Mouse (Mus musculus) midbrain, embryonic 14.5 days (tissue): Measurements from ENCODE around the gene Gna14. TPM values are rescaled to one million over a fixed set of nuclear protein-coding genes. Genes with fewer than 3 reads are reported as not detected.

ENCODE experiments used
- ATAC-seq: fragments of 200-750 bp; cut with Nextera tagmentation; 2 replicates; pipeline ENCODE4 v1.8.0; 2017; ENCODE audit warnings: moderate number of reproducible peaks, moderate library complexity; ENCODE audit not compliant: low FRiP score, low TSS enrichment
- DNase-seq: peaks from one replicate; pipeline ENCODE4 v3.0.0-alpha.2; 2015
- H3K27ac ChIP-seq: fragments of 300-500 bp; sonication (generic); replicated peaks from 2 replicates; pipeline ENCODE4 v1.5.1; 2014; ENCODE audit warnings: mild to moderate bottlenecking, low read depth, low read length, moderate library complexity
- H3K27me3 ChIP-seq: fragments of 300-500 bp; sonication (generic); 2 replicates; pipeline ENCODE4 v1.6.1; 2014; ENCODE audit warnings: low read length, control low read depth, mixed read lengths; ENCODE audit not compliant: control insufficient read depth, insufficient read depth
- H3K36me3 ChIP-seq: fragments of 300-500 bp; sonication (generic); 2 replicates; pipeline ENCODE4 v1.6.1; 2014; ENCODE audit warnings: low read length, control low read depth; ENCODE audit not compliant: control insufficient read depth, insufficient read depth
- H3K4me1 ChIP-seq: fragments of 300-500 bp; sonication (generic); 2 replicates; pipeline ENCODE4 v1.6.1; 2014; ENCODE audit warnings: mild to moderate bottlenecking, antibody characterized with exemption, low read length, control low read depth; ENCODE audit not compliant: control insufficient read depth, insufficient read depth
- H3K4me2 ChIP-seq: fragments of 300-500 bp; sonication (generic); 2 replicates; pipeline ENCODE4 v1.6.1; 2014; ENCODE audit warnings: mild to moderate bottlenecking, low read length, moderate library complexity
- H3K4me3 ChIP-seq: fragments of 300-500 bp; sonication (generic); replicated peaks from 2 replicates; pipeline ENCODE4 v1.5.1; 2014; ENCODE audit warnings: low read depth, low read length
- H3K9ac ChIP-seq: fragments of 300-500 bp; sonication (generic); replicated peaks from 2 replicates; pipeline ENCODE4 v1.6.1; 2014; ENCODE audit warnings: mild to moderate bottlenecking, low read length, moderate library complexity
- H3K9me3 ChIP-seq: fragments of 300-500 bp; sonication (generic); 2 replicates; pipeline ENCODE4 v1.6.1; 2016; ENCODE audit warnings: low read length, control low read depth, mixed read lengths; ENCODE audit not compliant: control insufficient read depth
- WGBS: fragments of 180-500 bp; shearing (Covaris S2); extraction: QIAGEN DNeasy Blood & Tissue Kit; methylation state at CpG from one replicate; pipeline ENCODE4 v1.1.7; 2014; 5-methylcytosine and 5-hydroxymethylcytosine counted together
- polyA plus RNA-seq: library from polyadenylated mRNA; unstranded; fragments of >200 nt; fragmentation: Nextera tagmentation; extraction: Ambion mirVana; gene quantifications from 2 replicates; pipeline ENCODE4 v1.2.1, GENCODE M21; 2014

The Gna14 gene
- polyA plus RNA-seq, 1 experiment from 2014 or later = 0.25 TPM

DNA sequence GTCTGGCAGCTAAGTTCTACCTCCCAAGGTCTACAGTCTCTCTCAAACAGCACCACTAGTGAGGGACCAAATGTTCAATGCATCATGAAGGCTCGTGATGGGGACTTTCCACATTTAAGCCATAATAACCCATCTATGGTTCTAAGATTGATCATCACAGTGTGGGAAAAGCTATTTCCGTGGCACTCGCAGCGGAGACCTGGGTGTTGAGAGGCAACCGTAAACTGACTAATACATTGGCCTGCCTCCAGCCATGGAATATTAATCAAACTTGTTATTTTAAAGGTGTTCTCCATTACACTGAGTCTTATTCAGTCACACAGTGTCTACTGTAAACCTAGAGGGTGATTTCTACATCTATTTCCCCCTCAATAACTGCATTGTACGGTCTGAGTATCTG lies 127.1 kb downstream of the Gna14 start:
- H3K4me1 ChIP-seq = no peaks in the 10 kb centered on the region
- no peak for DNase-seq
- H3K27ac ChIP-seq = no peak overlapping the region
- H3K9me3 ChIP-seq = no peaks in the 10 kb centered on the region
- H3K36me3 ChIP-seq = no peaks in the 10 kb centered on the region
- no peaks in the 10 kb centered on the region for H3K27me3 ChIP-seq
- no peak overlapping the region for H3K4me3 ChIP-seq
- WGBS = 93% methylated on average over 6 of the region's 6 CpGs
- no peak for ATAC-seq
- no peak overlapping the region for H3K9ac ChIP-seq
- H3K4me2 ChIP-seq = no peak overlapping the region

DNA sequence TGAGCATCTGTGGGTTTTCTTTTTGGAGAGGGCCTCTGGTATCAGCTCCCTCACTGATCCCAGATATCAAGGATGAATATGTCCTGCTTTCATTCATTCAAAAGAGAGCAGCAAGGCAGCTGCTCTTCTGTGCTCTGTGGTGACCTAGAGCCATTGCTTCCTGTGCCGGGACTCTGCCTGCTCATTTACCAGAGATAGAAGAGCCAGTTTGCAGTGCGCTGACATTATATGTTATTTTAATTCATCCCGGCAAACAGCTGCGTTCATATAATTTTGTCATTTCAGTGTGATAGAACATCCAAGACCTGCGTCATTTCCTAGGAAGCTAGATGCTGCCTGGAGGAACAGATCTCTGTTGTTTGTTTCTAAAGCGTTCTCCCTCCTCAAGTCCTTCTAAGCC lies 141.2 kb downstream of the Gna14 start:
- H3K9ac ChIP-seq = no peak overlapping the region
- ATAC-seq = no peak
- no peak overlapping the region for H3K27ac ChIP-seq
- no peaks in the 10 kb centered on the region for H3K4me1 ChIP-seq
- H3K27me3 ChIP-seq = no peaks in the 10 kb centered on the region
- H3K4me3 ChIP-seq = no peak overlapping the region
- no peak overlapping the region for H3K4me2 ChIP-seq
- WGBS = 93% methylated on average over 6 of the region's 6 CpGs
- no peaks in the 10 kb centered on the region for H3K36me3 ChIP-seq
- H3K9me3 ChIP-seq = 0 out of 2 replicates have a peak, but pooled peaks cover under 1% of the 10 kb centered on the region
- DNase-seq = no peak

DNA sequence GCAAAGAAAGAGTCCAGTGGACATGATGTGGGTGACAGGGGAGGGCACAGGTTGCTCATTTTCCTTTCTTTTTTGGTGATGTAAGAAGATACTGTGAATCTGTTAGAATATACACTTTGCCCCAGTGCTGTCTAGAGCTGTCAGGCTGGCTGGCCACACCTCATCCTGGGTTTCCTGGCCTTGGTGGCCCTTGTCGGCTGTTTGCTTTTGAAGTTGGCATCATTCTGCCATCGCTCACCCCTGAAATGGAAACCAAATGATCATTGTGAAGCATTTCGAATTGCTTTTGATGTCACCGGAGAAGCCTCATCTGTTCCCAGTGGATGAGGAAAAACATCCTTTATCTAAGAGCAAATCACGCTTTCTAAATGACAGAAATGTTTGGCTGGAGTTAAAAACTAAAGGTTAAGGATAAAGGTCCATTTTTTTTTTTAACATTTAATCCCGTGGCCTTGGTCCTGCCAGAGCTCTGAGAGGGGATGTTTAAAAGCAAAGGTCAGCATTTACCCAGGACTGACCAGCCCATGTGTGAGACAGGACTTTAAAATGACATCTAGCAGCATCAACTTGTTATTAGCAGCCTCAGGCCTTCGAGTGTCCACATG lies 144.2 kb downstream of the Gna14 start:
- WGBS = 85% methylated on average over 7 of the region's 7 CpGs

DNA sequence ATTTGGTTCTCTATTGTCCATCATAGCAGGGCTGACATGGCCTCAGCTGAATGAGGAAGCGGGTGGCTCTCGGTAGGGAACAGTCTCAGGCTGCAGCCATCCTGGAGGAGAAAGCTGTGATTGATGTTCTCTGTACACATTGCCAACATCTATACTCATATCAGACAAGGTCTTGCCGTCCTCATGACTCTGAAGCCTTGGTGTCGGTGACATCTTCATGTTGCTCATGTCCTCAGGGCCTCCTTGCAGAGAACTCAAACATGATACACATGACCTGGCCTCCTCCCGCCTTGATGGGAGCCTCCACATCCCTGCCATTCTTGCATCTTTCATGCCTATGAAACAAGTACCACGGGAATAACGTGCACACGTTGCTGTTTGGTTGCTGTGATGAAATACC lies 144.9 kb downstream of the Gna14 start:
- H3K4me1 ChIP-seq = no peaks in the 10 kb centered on the region
- H3K9ac ChIP-seq = no peak overlapping the region
- 92% methylated on average over 8 of the region's 8 CpGs for WGBS
- no peak overlapping the region for H3K27ac ChIP-seq
- H3K4me2 ChIP-seq = no peak overlapping the region
- H3K4me3 ChIP-seq = no peak overlapping the region
- H3K27me3 ChIP-seq = no peaks in the 10 kb centered on the region
- H3K9me3 ChIP-seq = 0 out of 2 replicates have a peak, but pooled peaks cover 5% of the 10 kb centered on the region
- ATAC-seq (no peak), DNase-seq (no peak)
- no peaks in the 10 kb centered on the region for H3K36me3 ChIP-seq

More for the DNA sequence above, 144.2 kb downstream of the Gna14 start:
- Histone ChIP-seq H3K4me2 (no peak overlapping the region), H3K27ac (no peak overlapping the region), H3K9ac (no peak overlapping the region), H3K27me3 (no peaks in the 10 kb centered on the region), H3K9me3 (0 out of 2 replicates have a peak, but pooled peaks cover 5% of the 10 kb centered on the region), H3K4me3 (no peak overlapping the region), H3K36me3 (no peaks in the 10 kb centered on the region), H3K4me1 (no peaks in the 10 kb centered on the region)
- no peak for DNase-seq
- no peak for ATAC-seq

DNA sequence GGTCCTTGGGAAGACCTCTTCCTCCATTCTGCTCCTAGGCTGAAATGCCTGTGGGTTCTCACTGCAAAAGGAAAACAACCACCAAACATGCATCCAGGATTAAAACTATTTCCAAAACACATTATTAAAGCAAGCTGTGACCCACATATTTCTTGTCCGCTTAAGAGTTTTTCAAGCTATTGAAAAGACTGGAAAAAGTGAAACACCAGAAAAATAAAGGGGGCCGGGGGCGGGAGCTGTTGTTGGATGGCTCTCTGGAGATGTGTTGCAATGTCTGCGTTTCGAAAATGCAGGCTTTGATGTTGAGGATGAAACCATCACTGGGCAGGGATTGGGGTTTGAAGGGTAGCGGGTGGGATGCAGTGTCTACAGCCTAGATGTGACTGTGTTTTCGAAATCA lies 149.0 kb downstream of the Gna14 start:
- 0 out of 2 replicates have a peak, but pooled peaks cover 5% of the 10 kb centered on the region for H3K9me3 ChIP-seq
- H3K27me3 ChIP-seq = no peaks in the 10 kb centered on the region
- 89% methylated on average over 7 of the region's 7 CpGs for WGBS
- H3K36me3 ChIP-seq = no peaks in the 10 kb centered on the region
- H3K4me1 ChIP-seq = no peaks in the 10 kb centered on the region
- DNase-seq (no peak), ATAC-seq (no peak)
- no peak overlapping the region for H3K4me2 ChIP-seq
- H3K4me3 ChIP-seq = no peak overlapping the region
- no peak overlapping the region for H3K27ac ChIP-seq
- H3K9ac ChIP-seq = no peak overlapping the region

DNA sequence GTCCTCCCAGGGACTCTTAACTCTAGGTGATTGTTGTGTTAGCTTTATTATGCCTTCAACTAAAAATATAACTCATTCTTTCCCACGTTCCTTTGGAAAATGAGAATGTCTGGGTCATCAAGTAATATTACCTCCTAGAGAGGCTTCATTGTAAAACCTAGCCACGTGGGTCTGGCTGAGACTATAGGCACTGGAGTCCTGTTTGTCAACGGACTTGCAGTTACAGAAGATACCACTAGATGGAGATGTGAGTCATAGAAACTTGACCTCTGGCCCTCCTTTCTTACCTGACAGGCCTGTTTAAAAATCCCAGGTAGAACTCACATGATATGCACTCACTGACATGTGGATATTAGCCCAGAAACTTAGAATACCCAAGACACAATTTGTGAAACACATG lies 149.8 kb downstream of the Gna14 start:
- Histone ChIP-seq H3K4me1 (no peaks in the 10 kb centered on the region), H3K9me3 (0 out of 2 replicates have a peak, but pooled peaks cover 5% of the 10 kb centered on the region), H3K4me2 (no peak overlapping the region), H3K4me3 (no peak overlapping the region), H3K36me3 (no peaks in the 10 kb centered on the region), H3K27ac (no peak overlapping the region), H3K9ac (no peak overlapping the region), H3K27me3 (no peaks in the 10 kb centered on the region)
- WGBS = 7% methylated on average over 3 of the region's 3 CpGs
- DNase-seq = peak; percentile 51
- no peak for ATAC-seq

DNA sequence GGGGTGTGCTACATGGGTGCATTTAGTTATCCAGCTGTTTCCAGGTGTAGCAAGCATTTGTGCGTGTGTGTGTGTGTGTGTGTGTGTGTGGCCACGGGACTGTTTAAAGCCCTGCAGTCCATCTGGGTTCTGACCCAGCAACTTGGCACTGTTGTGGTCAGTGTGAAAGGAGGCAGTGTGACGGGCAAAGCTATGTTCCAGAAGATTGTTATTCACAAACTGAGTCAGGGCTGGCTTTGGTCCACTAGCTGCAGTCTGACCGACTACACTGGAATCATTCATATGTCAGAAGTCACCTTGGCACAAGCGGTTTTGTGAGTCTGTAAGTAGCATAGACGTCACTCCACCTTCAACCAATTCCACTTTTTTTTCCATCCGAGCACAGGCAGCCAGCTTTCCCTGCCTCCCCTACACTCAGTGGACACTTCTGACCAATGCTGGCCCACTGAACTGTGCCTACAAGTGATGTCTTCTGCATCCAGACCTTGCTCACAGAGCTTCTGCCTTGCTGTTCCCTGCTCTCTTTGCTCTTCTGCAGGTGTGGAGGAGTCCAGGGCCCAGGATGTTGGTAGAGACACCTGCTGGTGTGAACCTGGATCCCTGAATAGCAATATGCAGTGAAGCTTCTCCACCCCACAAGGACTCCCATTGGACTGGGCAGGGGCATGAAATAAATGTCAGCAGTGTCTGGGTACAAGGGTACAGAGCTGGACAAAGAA lies 157.9 kb downstream of the Gna14 start:
- no peak for DNase-seq
- H3K4me3 ChIP-seq = no peak overlapping the region
- 92% methylated on average over 7 of the region's 7 CpGs for WGBS

DNA sequence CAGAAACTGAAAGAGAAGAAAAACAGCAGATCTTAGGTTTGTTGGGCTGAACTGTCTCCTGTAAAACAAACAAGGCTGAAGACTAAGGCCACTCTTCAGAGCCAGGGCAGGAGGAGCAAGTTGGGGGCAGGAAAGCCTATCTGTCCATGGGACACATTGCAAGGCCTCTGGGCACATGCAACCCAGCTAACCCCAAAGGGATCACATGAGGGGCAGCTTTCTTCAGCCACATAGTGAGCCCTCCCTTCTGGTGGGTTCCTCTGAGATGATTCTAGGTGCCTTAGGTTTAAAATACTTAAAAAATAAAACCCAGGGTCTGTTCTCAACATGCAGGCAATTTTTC lies 158.4 kb downstream of the Gna14 start:
- no peak for ATAC-seq
- Histone ChIP-seq H3K36me3 (no peaks in the 10 kb centered on the region), H3K4me2 (no peak overlapping the region), H3K4me3 (no peak overlapping the region), H3K9ac (no peak overlapping the region), H3K27ac (no peak overlapping the region), H3K9me3 (no peaks in the 10 kb centered on the region), H3K4me1 (no peaks in the 10 kb centered on the region), H3K27me3 (no peaks in the 10 kb centered on the region)
- DNase-seq = no peak

More for the DNA sequence above, 157.9 kb downstream of the Gna14 start:
- Histone ChIP-seq H3K4me2 (no peak overlapping the region), H3K9ac (no peak overlapping the region), H3K27me3 (no peaks in the 10 kb centered on the region), H3K27ac (no peak overlapping the region), H3K4me1 (no peaks in the 10 kb centered on the region), H3K36me3 (no peaks in the 10 kb centered on the region), H3K9me3 (no peaks in the 10 kb centered on the region)
- ATAC-seq = no peak

DNA sequence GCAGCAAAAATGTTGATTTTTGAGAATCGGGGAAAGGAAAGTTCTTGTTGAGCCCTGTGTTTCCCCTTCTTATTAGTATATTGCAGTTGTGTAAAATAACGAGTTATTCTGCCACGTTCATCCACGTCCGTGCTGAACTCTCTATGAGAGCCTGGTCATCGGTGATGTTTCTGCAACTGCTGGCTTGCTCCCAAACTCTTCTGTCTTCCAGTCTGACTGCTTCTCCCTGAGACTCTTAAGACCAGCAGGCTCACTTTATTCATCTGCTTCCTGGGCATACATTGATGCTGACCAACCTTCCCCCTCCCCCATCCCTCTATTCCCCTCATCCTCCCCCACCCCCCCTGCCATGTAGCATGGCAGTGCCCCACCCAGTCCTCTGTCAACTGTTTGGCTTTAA lies 161.7 kb downstream of the Gna14 start:
- no peak overlapping the region for H3K4me2 ChIP-seq
- DNase-seq (no peak), ATAC-seq (no peak)
- no peak overlapping the region for H3K9ac ChIP-seq
- no peaks in the 10 kb centered on the region for H3K4me1 ChIP-seq
- H3K36me3 ChIP-seq = no peaks in the 10 kb centered on the region
- no peak overlapping the region for H3K27ac ChIP-seq
- H3K4me3 ChIP-seq = no peak overlapping the region
- no peaks in the 10 kb centered on the region for H3K27me3 ChIP-seq
- WGBS = 90% methylated on average over 6 of the region's 6 CpGs
- H3K9me3 ChIP-seq = no peaks in the 10 kb centered on the region
